Mouse (Mus musculus): ENCODE measurements around the gene Epop.

- no peak for TF ChIP-seq CTCF (IDR thresholded peaks at IDR 0.05; ENCODE audit: low read depth, low read length)
- TF ChIP-seq POLR2A (IDR thresholded peaks at IDR 0.05; ENCODE audit: borderline replicate concordance, low read depth, low read length), result no peak
Observed at GRCm38 (mm10) chr11:97663528-97664338, 34.2 kb upstream of the Epop start.

Data from bone marrow macrophage, adult 2 months (primary cell).